Mouse (Mus musculus): ENCODE data around the gene Kntc1. TPM values are rescaled to one million over a fixed set of nuclear protein-coding genes. Genes with fewer than 3 reads are reported as not detected.

Gene Kntc1
- polyA plus RNA-seq, 1 experiment from 2014 or later: 16.4 TPM

GRCm38 (mm10) chr5:123821264-123821571 is 71.7 kb downstream of the Kntc1 start:
- H3K9ac ChIP-seq (ENCODE audit: low read length): no peak overlapping the region
- no peak for ATAC-seq (replicated peaks; ENCODE audit: extremely low read depth, insufficient read depth, low FRiP score)
- H3K4me2 ChIP-seq (ENCODE audit: low read depth, low read length): no peak overlapping the region
- H3K9me3 ChIP-seq (replicated peaks; ENCODE audit: control insufficient read depth, low read length): no peaks in the 10 kb centered on the region
- no peaks in the 10 kb centered on the region for H3K4me1 ChIP-seq (ENCODE audit: control insufficient read depth, insufficient read depth, low read length)
- peaks cover 7% of the 10 kb centered on the region; the same call in 1 of the 2 replicates for H3K36me3 ChIP-seq (ENCODE audit: control insufficient read depth, insufficient read depth)
- no peak overlapping the region for H3K27ac ChIP-seq (ENCODE audit: low read length)
- no peaks in the 10 kb centered on the region for H3K27me3 ChIP-seq (ENCODE audit: control insufficient read depth, insufficient read depth, low read length)
- no peak overlapping the region for H3K4me3 ChIP-seq (ENCODE audit: low read length)
- WGBS: 92% methylated on average over 3 of the region's 3 CpGs

- 72% methylated on average over 7 of the region's 7 CpGs for WGBS
- Histone ChIP-seq H3K27ac (ENCODE audit: low read length) (no peak overlapping the region), H3K27me3 (ENCODE audit: control insufficient read depth, insufficient read depth, low read length) (no peaks in the 10 kb centered on the region), H3K4me3 (ENCODE audit: low read length) (no peak overlapping the region), H3K4me1 (ENCODE audit: control insufficient read depth, insufficient read depth, low read length) (no peaks in the 10 kb centered on the region), H3K4me2 (ENCODE audit: low read depth, low read length) (no peak overlapping the region), H3K9ac (ENCODE audit: low read length) (no peak overlapping the region), H3K36me3 (ENCODE audit: control insufficient read depth, insufficient read depth) (peaks cover 7% of the 10 kb centered on the region; the same call in 1 of the 2 replicates), H3K9me3 (replicated peaks; ENCODE audit: control insufficient read depth, low read length) (no peaks in the 10 kb centered on the region)
- no peak for ATAC-seq (replicated peaks; ENCODE audit: extremely low read depth, insufficient read depth, low FRiP score)
Measured at GRCm38 (mm10) chr5:123822706-123823105, 73.2 kb downstream of the Kntc1 start.

- WGBS: 69% methylated on average over 6 of the region's 6 CpGs
- H3K9me3 ChIP-seq (replicated peaks; ENCODE audit: control insufficient read depth, low read length): no peaks in the 10 kb centered on the region
- H3K4me3 ChIP-seq (ENCODE audit: low read length): no peak overlapping the region
- 0 out of 2 replicates have a peak, but pooled peaks cover 2% of the 10 kb centered on the region for H3K36me3 ChIP-seq (ENCODE audit: control insufficient read depth, insufficient read depth)
- no peak overlapping the region for H3K27ac ChIP-seq (ENCODE audit: low read length)
- ATAC-seq (replicated peaks; ENCODE audit: extremely low read depth, insufficient read depth, low FRiP score): no peak
- no peaks in the 10 kb centered on the region for H3K27me3 ChIP-seq (ENCODE audit: control insufficient read depth, insufficient read depth, low read length)
- no peak overlapping the region for H3K4me2 ChIP-seq (ENCODE audit: low read depth, low read length)
- no peaks in the 10 kb centered on the region for H3K4me1 ChIP-seq (ENCODE audit: control insufficient read depth, insufficient read depth, low read length)
- H3K9ac ChIP-seq (ENCODE audit: low read length): no peak overlapping the region
Measured at GRCm38 (mm10) chr5:123827659-123828091, 78.2 kb downstream of the Kntc1 start.

GRCm38 (mm10) chr5:123832309-123832708 is 82.8 kb downstream of the Kntc1 start:
- Histone ChIP-seq H3K4me2 (ENCODE audit: low read depth, low read length) (no peak overlapping the region), H3K9me3 (replicated peaks; ENCODE audit: control insufficient read depth, low read length) (no peaks in the 10 kb centered on the region), H3K36me3 (ENCODE audit: control insufficient read depth, insufficient read depth) (no peaks in the 10 kb centered on the region), H3K4me1 (ENCODE audit: control insufficient read depth, insufficient read depth, low read length) (no peaks in the 10 kb centered on the region), H3K27me3 (ENCODE audit: control insufficient read depth, insufficient read depth, low read length) (no peaks in the 10 kb centered on the region), H3K27ac (ENCODE audit: low read length) (no peak overlapping the region), H3K9ac (ENCODE audit: low read length) (no peak overlapping the region), H3K4me3 (ENCODE audit: low read length) (no peak overlapping the region)
- ATAC-seq (replicated peaks; ENCODE audit: extremely low read depth, insufficient read depth, low FRiP score): no peak
- WGBS: 82% methylated on average over 7 of the region's 7 CpGs

- 75% methylated on average over 3 of the region's 3 CpGs for WGBS
- Histone ChIP-seq H3K4me3 (ENCODE audit: low read length) (no peak overlapping the region), H3K4me1 (ENCODE audit: control insufficient read depth, insufficient read depth, low read length) (no peaks in the 10 kb centered on the region), H3K9ac (ENCODE audit: low read length) (no peak overlapping the region), H3K27me3 (ENCODE audit: control insufficient read depth, insufficient read depth, low read length) (no peaks in the 10 kb centered on the region), H3K4me2 (ENCODE audit: low read depth, low read length) (no peak overlapping the region), H3K27ac (ENCODE audit: low read length) (no peak overlapping the region), H3K9me3 (replicated peaks; ENCODE audit: control insufficient read depth, low read length) (no peaks in the 10 kb centered on the region), H3K36me3 (ENCODE audit: control insufficient read depth, insufficient read depth) (no peaks in the 10 kb centered on the region)
- ATAC-seq (replicated peaks; ENCODE audit: extremely low read depth, insufficient read depth, low FRiP score): no peak
Measured at GRCm38 (mm10) chr5:123834836-123835235, 85.3 kb downstream of the Kntc1 start.

- WGBS: 52% methylated on average over 4 of the region's 4 CpGs
- H3K9me3 ChIP-seq (replicated peaks; ENCODE audit: control insufficient read depth, low read length): no peaks in the 10 kb centered on the region
- no peaks in the 10 kb centered on the region for H3K36me3 ChIP-seq (ENCODE audit: control insufficient read depth, insufficient read depth)
- no peak overlapping the region for H3K4me3 ChIP-seq (ENCODE audit: low read length)
- no peaks in the 10 kb centered on the region for H3K27me3 ChIP-seq (ENCODE audit: control insufficient read depth, insufficient read depth, low read length)
- no peak for ATAC-seq (replicated peaks; ENCODE audit: extremely low read depth, insufficient read depth, low FRiP score)
- H3K4me2 ChIP-seq (ENCODE audit: low read depth, low read length): no peak overlapping the region
- peaks cover 5% of the 10 kb centered on the region; the same call in 1 of the 2 replicates for H3K4me1 ChIP-seq (ENCODE audit: control insufficient read depth, insufficient read depth, low read length)
- no peak overlapping the region for H3K27ac ChIP-seq (ENCODE audit: low read length)
- no peak overlapping the region for H3K9ac ChIP-seq (ENCODE audit: low read length)
Measured at GRCm38 (mm10) chr5:123837371-123837770, 87.9 kb downstream of the Kntc1 start.

GRCm38 (mm10) chr5:123842221-123842934 is 92.9 kb downstream of the Kntc1 start:
- Histone ChIP-seq H3K36me3 (ENCODE audit: control insufficient read depth, insufficient read depth) (no peaks in the 10 kb centered on the region), H3K4me3 (ENCODE audit: low read length) (no peak overlapping the region), H3K9ac (ENCODE audit: low read length) (no peak overlapping the region), H3K4me2 (ENCODE audit: low read depth, low read length) (no peak overlapping the region), H3K27ac (ENCODE audit: low read length) (no peak overlapping the region), H3K4me1 (ENCODE audit: control insufficient read depth, insufficient read depth, low read length) (peaks cover 5% of the 10 kb centered on the region; the same call in 1 of the 2 replicates), H3K27me3 (ENCODE audit: control insufficient read depth, insufficient read depth, low read length) (no peaks in the 10 kb centered on the region), H3K9me3 (replicated peaks; ENCODE audit: control insufficient read depth, low read length) (no peaks in the 10 kb centered on the region)
- ATAC-seq (replicated peaks; ENCODE audit: extremely low read depth, insufficient read depth, low FRiP score): no peak
- 49% methylated on average over 11 of the region's 11 CpGs for WGBS

- H3K27ac ChIP-seq (ENCODE audit: low read length): no peak overlapping the region
- 65% methylated on average over 3 of the region's 3 CpGs for WGBS
- no peaks in the 10 kb centered on the region for H3K9me3 ChIP-seq (replicated peaks; ENCODE audit: control insufficient read depth, low read length)
- H3K9ac ChIP-seq (ENCODE audit: low read length): no peak overlapping the region
- ATAC-seq (replicated peaks; ENCODE audit: extremely low read depth, insufficient read depth, low FRiP score): no peak
- no peaks in the 10 kb centered on the region for H3K36me3 ChIP-seq (ENCODE audit: control insufficient read depth, insufficient read depth)
- H3K27me3 ChIP-seq (ENCODE audit: control insufficient read depth, insufficient read depth, low read length): no peaks in the 10 kb centered on the region
- no peak overlapping the region for H3K4me2 ChIP-seq (ENCODE audit: low read depth, low read length)
- H3K4me1 ChIP-seq (ENCODE audit: control insufficient read depth, insufficient read depth, low read length): peaks cover 5% of the 10 kb centered on the region; the same call in 1 of the 2 replicates
- no peak overlapping the region for H3K4me3 ChIP-seq (ENCODE audit: low read length)
Measured at GRCm38 (mm10) chr5:123842935-123843282, 93.4 kb downstream of the Kntc1 start.

GRCm38 (mm10) chr5:123843816-123844215 is 94.3 kb downstream of the Kntc1 start:
- no peak overlapping the region for H3K9ac ChIP-seq (ENCODE audit: low read length)
- peaks cover 5% of the 10 kb centered on the region; the same call in 1 of the 2 replicates for H3K4me1 ChIP-seq (ENCODE audit: control insufficient read depth, insufficient read depth, low read length)
- no peak overlapping the region for H3K4me3 ChIP-seq (ENCODE audit: low read length)
- no peaks in the 10 kb centered on the region for H3K9me3 ChIP-seq (replicated peaks; ENCODE audit: control insufficient read depth, low read length)
- 62% methylated on average over 4 of the region's 4 CpGs for WGBS
- no peak overlapping the region for H3K4me2 ChIP-seq (ENCODE audit: low read depth, low read length)
- ATAC-seq (replicated peaks; ENCODE audit: extremely low read depth, insufficient read depth, low FRiP score): no peak
- H3K36me3 ChIP-seq (ENCODE audit: control insufficient read depth, insufficient read depth): no peaks in the 10 kb centered on the region
- H3K27ac ChIP-seq (ENCODE audit: low read length): no peak overlapping the region
- no peaks in the 10 kb centered on the region for H3K27me3 ChIP-seq (ENCODE audit: control insufficient read depth, insufficient read depth, low read length)
